In the genomic region with DNA sequence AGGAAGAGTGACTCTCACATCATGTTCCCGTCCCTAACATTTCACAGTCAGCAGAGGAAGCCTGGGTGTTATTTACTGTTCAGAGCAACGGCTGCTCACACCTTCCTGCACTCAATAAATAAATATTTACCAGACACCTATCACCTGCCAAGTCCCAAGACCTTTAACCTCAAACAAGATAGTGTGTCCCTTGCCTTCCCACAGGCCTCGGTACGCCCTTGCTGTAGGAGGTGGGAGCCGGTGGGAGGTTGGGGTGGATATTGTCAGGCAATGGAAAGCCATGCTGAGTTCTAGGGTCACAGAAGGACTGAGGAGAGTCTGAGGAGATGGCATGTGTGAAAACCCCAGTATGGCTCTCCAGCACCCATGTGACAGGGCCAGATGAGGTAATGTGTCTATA, we compare ENCODE assay signal across 19 mouse cellular contexts. TPM values are rescaled to one million over a fixed set of nuclear protein-coding genes. Genes with fewer than 3 reads are reported as not detected.
"Had no signal": no experiment of that assay in that cellular context is flagged by ENCODE, and none has a peak within 500 bp of the region (broad histone marks: within the 10 kb centered on the region; RNA-seq: fewer than 3 reads in every experiment).

No protein-coding gene starts in this region.

- H3K4me1 ChIP-seq: limb, embryonic 15.5 days had no signal

- H3K27ac ChIP-seq: kidney, postnatal 0 days; limb, embryonic 15.5 days; midbrain, embryonic 10.5 days; neural tube, embryonic 15.5 days had no signal

- H3K9me3 ChIP-seq: limb, embryonic 15.5 days; midbrain, embryonic 10.5 days had no signal

- H3K4me3 ChIP-seq: limb, embryonic 15.5 days; midbrain, embryonic 10.5 days; myocyte; neural tube, embryonic 15.5 days had no signal

- ATAC-seq: hindbrain, embryonic 16.5 days; inflammation-experienced regulatory T-cells, adult 6 months had no signal

- H3K27me3 ChIP-seq: neural tube, embryonic 15.5 days had no signal

- H3K9ac ChIP-seq: limb, embryonic 15.5 days; lung, embryonic 14.5 days; neural tube, embryonic 15.5 days had no signal

- DNase-seq: kidney, adult 8-10 months; lung, embryonic 14.5 days; lung, postnatal 10 days; lung, postnatal 4 days; midbrain, embryonic 14.5 days; thymus, adult 2 months; thymus, postnatal 25 days had no signal

- H3K36me3 ChIP-seq: limb, embryonic 15.5 days; midbrain, embryonic 10.5 days; neural tube, embryonic 15.5 days had no signal

- H3K4me2 ChIP-seq: limb, embryonic 15.5 days; lung, embryonic 14.5 days; neural tube, embryonic 15.5 days had no signal

RNA-seq across cellular contexts. Expression of a gene that starts 4.3 kb away (rescaled TPM):
- polyA plus RNA-seq: inflammation-experienced regulatory T-cells, adult 6 months had no signal

RNA-seq across cellular contexts. Expression of a gene that starts 8.0 kb away (rescaled TPM):
- total RNA-seq: megakaryocyte, adult 5-6 weeks had no signal
- polyA plus RNA-seq: inflammation-experienced regulatory T-cells, adult 6 months; kidney, postnatal 0 days; limb, embryonic 11.5 days; lung, embryonic 14.5 days; midbrain, embryonic 10.5 days; myocyte; neural tube, embryonic 11.5 days; neural tube, embryonic 15.5 days; urinary bladder, adult 2 months had no signal

RNA-seq across cellular contexts. Expression of a gene that starts 36.8 kb away (rescaled TPM):
- total RNA-seq: layer of hippocampus, postnatal 25 days; megakaryocyte, adult 5-6 weeks had no signal
- polyA plus RNA-seq: inflammation-experienced regulatory T-cells, adult 6 months; kidney, postnatal 0 days; limb, embryonic 11.5 days; limb, embryonic 15.5 days; lung, embryonic 14.5 days; myocyte; urinary bladder, adult 2 months had no signal
